Mouse (Mus musculus): ENCODE results near the gene Arl10. TPM values are rescaled to one million over a fixed set of nuclear protein-coding genes. Genes with fewer than 3 reads are reported as not detected.

Arl10 gene
- total RNA-seq, 4 experiments from 2014 or later: 0.87 to 3.5 (median 2.1) TPM

- DNase-seq (ENCODE audit: low spot score in 2 of 2): no peak
Measured at GRCm38 (mm10) chr13:54582126-54582525, 7.3 kb downstream of the Arl10 start.

GRCm38 (mm10) chr13:54582860-54583259, 8.0 kb downstream of the Arl10 start:
- no peak for DNase-seq (ENCODE audit: low spot score in 2 of 2)

- DNase-seq (ENCODE audit: low spot score in 2 of 2): no peak
Measured at GRCm38 (mm10) chr13:54585831-54586230, 11.0 kb downstream of the Arl10 start.

GRCm38 (mm10) chr13:54589414-54589995, 14.7 kb downstream of the Arl10 start:
- peak in 1 of 2 experiments; percentile 22 for DNase-seq (ENCODE audit: low spot score in 2 of 2)

- peak; percentile 95 to 96 for DNase-seq (ENCODE audit: low spot score in 2 of 2)
Measured at GRCm38 (mm10) chr13:54589996-54590951, 15.5 kb downstream of the Arl10 start, which contains the start of the genes Nop16 and Higd2a. Nop16 (minus strand) TSS chr13:54590090. Higd2a (plus strand) TSS chr13:54590207.

GRCm38 (mm10) chr13:54591776-54592356, 17.1 kb downstream of the Arl10 start:
- no peak for DNase-seq (ENCODE audit: low spot score in 2 of 2)

GRCm38 (mm10) chr13:54593617-54594016, 18.8 kb downstream of the Arl10 start:
- no peak for DNase-seq (ENCODE audit: low spot score in 2 of 2)

GRCm38 (mm10) chr13:54596107-54596690, 21.4 kb downstream of the Arl10 start:
- no peak for DNase-seq (ENCODE audit: low spot score in 2 of 2)

- no peak for DNase-seq (ENCODE audit: low spot score in 2 of 2)
Measured at GRCm38 (mm10) chr13:54596870-54597269, 22.1 kb downstream of the Arl10 start.

GRCm38 (mm10) chr13:54598622-54599143, 23.9 kb downstream of the Arl10 start:
- no peak for DNase-seq (ENCODE audit: low spot score in 2 of 2)

GRCm38 (mm10) chr13:54602639-54603111, 27.9 kb downstream of the Arl10 start:
- no peak for DNase-seq (ENCODE audit: low spot score in 2 of 2)

- no peak for DNase-seq (ENCODE audit: low spot score in 2 of 2)
Measured at GRCm38 (mm10) chr13:54603501-54603900, 28.7 kb downstream of the Arl10 start.

GRCm38 (mm10) chr13:54604221-54604620, 29.4 kb downstream of the Arl10 start:
- DNase-seq (ENCODE audit: low spot score in 2 of 2): no peak

- DNase-seq (ENCODE audit: low spot score in 2 of 2): no peak
Measured at GRCm38 (mm10) chr13:54605426-54605825, 30.6 kb downstream of the Arl10 start.

- no peak for DNase-seq (ENCODE audit: low spot score in 2 of 2)
Measured at GRCm38 (mm10) chr13:54607204-54607603, 32.4 kb downstream of the Arl10 start.

- no peak for DNase-seq (ENCODE audit: low spot score in 2 of 2)
Measured at GRCm38 (mm10) chr13:54608002-54608401, 33.2 kb downstream of the Arl10 start.

- peak in 1 of 2 experiments; percentile 26 for DNase-seq (ENCODE audit: low spot score in 2 of 2)
Measured at GRCm38 (mm10) chr13:54608666-54609065, 33.9 kb downstream of the Arl10 start.

- DNase-seq (ENCODE audit: low spot score in 2 of 2): no peak
Measured at GRCm38 (mm10) chr13:54609301-54609700, 34.5 kb downstream of the Arl10 start.

GRCm38 (mm10) chr13:54610613-54610971, 35.8 kb downstream of the Arl10 start:
- peak; percentile 17 to 20 for DNase-seq (ENCODE audit: low spot score in 2 of 2)

- DNase-seq (ENCODE audit: low spot score in 2 of 2): peak; percentile 83 to 84
Measured at GRCm38 (mm10) chr13:54610972-54611754, 36.3 kb downstream of the Arl10 start, which contains the start of gene Cltb. Cltb (minus strand) TSS chr13:54611344.

All from gastrocnemius, adult 8-10 months (tissue).